Mouse (Mus musculus): ENCODE measurements around the gene Fam173b.

DNA sequence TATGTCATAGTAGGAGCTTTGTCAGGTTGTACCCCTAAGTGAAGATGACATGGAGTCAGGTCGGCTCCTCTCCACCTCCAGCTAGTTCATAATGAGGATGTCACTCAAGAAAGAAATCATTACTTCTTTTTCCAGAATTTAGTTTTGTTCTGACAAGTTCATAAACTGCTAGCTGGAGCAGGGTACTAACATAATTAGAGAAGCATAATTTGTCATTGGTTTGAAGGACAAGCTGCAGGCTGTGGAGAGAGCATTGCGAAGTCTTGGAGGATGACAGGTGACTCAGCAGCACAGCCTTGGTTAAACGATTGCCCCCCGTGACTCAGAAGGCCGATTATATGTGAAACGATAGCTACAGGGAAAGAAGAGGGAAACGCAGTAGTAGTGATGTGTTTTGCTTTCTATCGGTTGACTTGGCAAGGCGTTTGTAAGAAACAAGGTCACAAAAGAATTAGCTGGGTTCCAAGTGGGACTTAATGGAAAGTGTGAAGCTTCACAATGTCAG, 34.5 kb downstream of the Fam173b start:
- TF ChIP-seq CTCF (IDR thresholded peaks at IDR 0.05; ENCODE audit: borderline replicate concordance, control insufficient read depth, extremely low read depth, insufficient read depth, low read length, poor library complexity) (no peak), POLR2A (IDR thresholded peaks at IDR 0.05; ENCODE audit: control insufficient read depth, extremely low read depth, insufficient read depth, low read length, poor library complexity) (no peak)

Data from thymus, adult 2 months (tissue).